9 mouse cellular contexts compared by ENCODE assay signal in the genomic region with DNA sequence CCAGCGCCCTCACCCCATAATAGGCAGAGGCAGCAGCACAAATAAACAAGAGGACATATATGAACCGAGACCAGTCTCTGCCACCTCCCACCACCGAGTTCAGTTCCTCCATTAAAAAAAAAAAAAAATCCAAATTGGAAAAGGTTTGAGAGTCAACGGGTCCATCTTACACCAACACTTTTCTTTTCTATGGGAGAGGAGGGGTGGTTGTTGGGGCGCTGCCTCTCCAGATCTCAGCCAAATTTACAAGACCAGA. TPM values are rescaled to one million over a fixed set of nuclear protein-coding genes. Genes with fewer than 3 reads are reported as not detected.
DNase-seq lines count a peak whose midpoint lies in the region; ATAC-seq and TF ChIP-seq lines count a peak whose summit lies in the region.
"Had no signal": no experiment of that assay in that cellular context is flagged by ENCODE, and none has a peak within 500 bp of the region (broad histone marks: within the 10 kb centered on the region; RNA-seq: fewer than 3 reads in every experiment).

No protein-coding gene starts in this region.

- H3K36me3 ChIP-seq in CH12.LX (replicated peaks in 1 of 2; ENCODE audit: control insufficient read depth in 1 of 2, insufficient read depth in 1 of 2, low read length in 1 of 2) = no peaks in the 10 kb centered on the region
- H3K36me3 ChIP-seq in forebrain, embryonic 15.5 days = no peaks in the 10 kb centered on the region
- H3K36me3 ChIP-seq in liver, embryonic 13.5 days = no peaks in the 10 kb centered on the region

- peak overlapping the region; percentile 97 for H3K27ac ChIP-seq in gastrocnemius, adult 2 months
- H3K27ac ChIP-seq in CH12.LX (ENCODE audit: insufficient read depth, low read depth) = peak overlapping the region; percentile 88
- peak overlapping the region; percentile 100 for H3K27ac ChIP-seq in forebrain, embryonic 15.5 days (replicated peaks)
- H3K27ac ChIP-seq in liver, embryonic 13.5 days = peak overlapping the region; percentile 92

- TF ChIP-seq CTCF in gastrocnemius, adult 2 months (IDR thresholded peaks at IDR 0.05) = no peak
- TF ChIP-seq CTCF in CH12.LX (conservative IDR thresholded peaks at IDR 0.05 in 1 of 2, IDR thresholded peaks at IDR 0.05 in 1 of 2; ENCODE audit: low read depth in 2 of 2, low read length in 2 of 2) = no peak

- WGBS in forebrain, embryonic 15.5 days = 0% methylated on average over 5 of the region's 5 CpGs
- WGBS in liver, embryonic 13.5 days (ENCODE audit: insufficient replicate concordance) = 1% methylated on average over 5 of the region's 5 CpGs

- H3K4me3 ChIP-seq in gastrocnemius, adult 2 months = peak overlapping the region; percentile 87
- peak overlapping the region; percentile 33 to 65 (median 65) for H3K4me3 ChIP-seq in CH12.LX (replicated peaks in 1 of 3; ENCODE audit: low read depth in 2 of 3, low read length in 2 of 3, poor library complexity in 1 of 3)
- H3K4me3 ChIP-seq in forebrain, embryonic 15.5 days = peak overlapping the region; percentile 51
- H3K4me3 ChIP-seq in liver, embryonic 13.5 days (replicated peaks) = peak overlapping the region; percentile 70

- intact Hi-C loops in gastrocnemius, adult 2 months (cut with DNase I) = loop anchor here (1.0 to 2.0 kb wide), 2 partner anchors 46 to 59 kb away; no protein-coding TSS in a partner anchor
- intact Hi-C loops in gastrocnemius, postnatal 36 days (cut with DNase I) = no loop called here

- H3K27me3 ChIP-seq in CH12.LX (replicated peaks) = no peaks in the 10 kb centered on the region
- H3K27me3 ChIP-seq in forebrain, embryonic 15.5 days = no peaks in the 10 kb centered on the region
- no peaks in the 10 kb centered on the region for H3K27me3 ChIP-seq in liver, embryonic 13.5 days

- in situ Hi-C loops in CH12.LX (cut with MboI; ENCODE audit: low pct_ligation_motif_present, low pct_unique_long_range_greater_than_20kb, low sequenced_read_pairs) = loop anchor here (5.0 to 25.0 kb wide), 3 partner anchors 51 to 596 kb away; no protein-coding TSS in a partner anchor

- TF ChIP-seq RAD21 in CH12.LX (IDR thresholded peaks at IDR 0.05; ENCODE audit: low read depth, low read length) = no peak

- no peak for ATAC-seq in forebrain, embryonic 15.5 days (replicated peaks)
- ATAC-seq in liver, embryonic 13.5 days (ENCODE audit: low read depth) = no peak; the same call in 1 of the 2 replicates
- no peak for ATAC-seq in monocyte, adult 5-6 weeks (replicated peaks; ENCODE audit: insufficient number of reproducible peaks, low FRiP score, low TSS enrichment, poor library complexity, severe bottlenecking)

- TF ChIP-seq POLR2A in CH12.LX (IDR thresholded peaks at IDR 0.05; ENCODE audit: low read depth, low read length) = no peak

- peaks cover 21 to 66% of the 10 kb centered on the region in 2 experiments for H3K4me1 ChIP-seq in CH12.LX (ENCODE audit: control insufficient read depth in 1 of 2, insufficient read depth in 2 of 2)
- H3K4me1 ChIP-seq in forebrain, embryonic 15.5 days = peaks cover 47% of the 10 kb centered on the region
- H3K4me1 ChIP-seq in liver, embryonic 13.5 days (replicated peaks) = peaks cover 78% of the 10 kb centered on the region

- dilution Hi-C loops in CH12.LX (cut with MboI; ENCODE audit: extremely low pct_ligation_motif_present, extremely low pct_unique_long_range_greater_than_20kb, low sequenced_read_pairs) = no loop called here

- H3K9me3 ChIP-seq in CH12.LX (replicated peaks; ENCODE audit: low read length) = no peaks in the 10 kb centered on the region
- H3K9me3 ChIP-seq in forebrain, embryonic 15.5 days = no peaks in the 10 kb centered on the region
- no peaks in the 10 kb centered on the region for H3K9me3 ChIP-seq in liver, embryonic 13.5 days (replicated peaks)

- no peaks in the 10 kb centered on the region for H3K79me2 ChIP-seq in CH12.LX (replicated peaks; ENCODE audit: control insufficient read depth, extremely low read depth, insufficient read depth, poor library complexity, severe bottlenecking)

- peak overlapping the region; percentile 82 for H3K4me2 ChIP-seq in CH12.LX (ENCODE audit: insufficient read depth, low read depth, poor library complexity, severe bottlenecking)
- H3K4me2 ChIP-seq in forebrain, embryonic 15.5 days (replicated peaks) = peak overlapping the region; percentile 90
- peak overlapping the region; percentile 99 for H3K4me2 ChIP-seq in liver, embryonic 13.5 days

- no peak for TF ChIP-seq EP300 in CH12.LX (IDR thresholded peaks at IDR 0.05; ENCODE audit: low read length)

- no peak for DNase-seq in gastrocnemius, adult 2 months
- no peak for DNase-seq in gastrocnemius, postnatal 36 days
- no peak for DNase-seq in CH12.LX (ENCODE audit: extremely low read depth)
- no peak for DNase-seq in liver, embryonic 13.5 days
- no peak for DNase-seq in gastrocnemius, adult 18-20 months (ENCODE audit: low spot score)
- no peak for DNase-seq in left cerebral cortex, adult 11 months (ENCODE audit: low spot score)

- H3K9ac ChIP-seq in CH12.LX (ENCODE audit: insufficient read depth, low read depth) = peak overlapping the region; percentile 92
- H3K9ac ChIP-seq in forebrain, embryonic 15.5 days (replicated peaks) = peak overlapping the region; percentile 92
- peak overlapping the region; percentile 86 for H3K9ac ChIP-seq in liver, embryonic 13.5 days

TF ChIP-seq in CH12.LX, 34 proteins besides CTCF, POLR2A, EP300 and RAD21:
- no peak for TF ChIP-seq IRF4 (IDR thresholded peaks at IDR 0.05; ENCODE audit: low read depth, low read length)
- peak; percentile 41 for TF ChIP-seq ZNF384 (IDR thresholded peaks at IDR 0.05; ENCODE audit: low read depth, low read length)
- TF ChIP-seq UBTF (IDR thresholded peaks at IDR 0.05; ENCODE audit: low read depth, low read length) = no peak
- no peak for TF ChIP-seq E2F4 (IDR thresholded peaks at IDR 0.05; ENCODE audit: insufficient replicate concordance, low read depth, low read length)

RNA-seq across cellular contexts. Expression of gene Tex44, which starts 15.5 kb away (rescaled TPM):
- not detected for total RNA-seq in gastrocnemius, adult 2 months (2021)
- total RNA-seq in gastrocnemius, postnatal 36 days (2021) = not detected
- total RNA-seq in CH12.LX (2012; rRNA removed) = not detected in 2 replicates
- not detected in 2 replicates for total RNA-seq in CH12.LX (2014; rRNA removed)
- polyA plus RNA-seq in CH12.LX (2012; ENCODE audit: insufficient read length, low read depth) = not detected in 2 replicates
- polyA plus RNA-seq in forebrain, embryonic 15.5 days (2015; fragmentation: Nextera tagmentation; extraction: Ambion mirVana) = not detected in 2 replicates
- not detected in 2 replicates for polyA plus RNA-seq in liver, embryonic 13.5 days (2015; fragmentation: Nextera tagmentation; extraction: Ambion mirVana)
- not detected in 3 replicates for total RNA-seq in monocyte, adult 5-6 weeks (2017)
- total RNA-seq in gastrocnemius, adult 18-20 months (2021) = not detected
- total RNA-seq: common myeloid progenitor, adult 5-6 weeks had no signal

RNA-seq across cellular contexts. Expression of gene Nmur1, which starts 15.6 kb away (rescaled TPM):
- not detected for total RNA-seq in gastrocnemius, adult 2 months (2021)
- total RNA-seq in gastrocnemius, postnatal 36 days (2021) = not detected
- total RNA-seq in CH12.LX (2012; rRNA removed) = 0.13 TPM in 1 of 2 replicates, not detected in the other
- total RNA-seq in CH12.LX (2014; rRNA removed) = not detected in 2 replicates
- polyA plus RNA-seq in CH12.LX (2012; ENCODE audit: insufficient read length, low read depth) = 0.16 TPM in 1 of 2 replicates, not detected in the other
- 0.18 TPM in 1 of 2 replicates, not detected in the other for polyA plus RNA-seq in forebrain, embryonic 15.5 days (2015; fragmentation: Nextera tagmentation; extraction: Ambion mirVana)
- polyA plus RNA-seq in liver, embryonic 13.5 days (2015; fragmentation: Nextera tagmentation; extraction: Ambion mirVana) = not detected in 2 replicates
- total RNA-seq in monocyte, adult 5-6 weeks (2017) = not detected in 3 replicates
- total RNA-seq in gastrocnemius, adult 18-20 months (2021) = not detected
- total RNA-seq: common myeloid progenitor, adult 5-6 weeks had no signal
